Mouse (Mus musculus) CH12.LX (cell line): Measurements from ENCODE around the gene Scamp1. TPM values are rescaled to one million over a fixed set of nuclear protein-coding genes. Genes with fewer than 3 reads are reported as not detected.

ENCODE experiments used
- DNase-seq: peaks from one replicate; pipeline ENCODE4 v3.0.0-alpha.2; 2013; ENCODE audit errors: extremely low read depth
- H3K27ac ChIP-seq: 2 replicates; pipeline ENCODE4 v1.5.1; 2012; ENCODE audit warnings: low read depth, mild to moderate bottlenecking, control low read depth, moderate library complexity; ENCODE audit not compliant: insufficient read depth
- H3K27me3 ChIP-seq: replicated peaks from 2 replicates; pipeline ENCODE3; 2012; ENCODE audit warnings: inconsistent platforms
- H3K36me3 ChIP-seq, 2 experiments: replicated peaks in 1 of 2; 2 replicates each; pipeline versions ENCODE3 to v1.6.1; 2012; ENCODE audit warnings: inconsistent platforms in 1 of 2, low read length in 1 of 2, mild to moderate bottlenecking in 1 of 2, mixed read lengths in 1 of 2, moderate library complexity in 1 of 2; ENCODE audit not compliant: control insufficient read depth in 1 of 2, insufficient read depth in 1 of 2
- H3K4me1 ChIP-seq, 2 experiments: 2 replicates each; pipeline ENCODE4 v1.6.1; 2012; ENCODE audit warnings: inconsistent platforms in 1 of 2, moderate library complexity in 1 of 2; ENCODE audit not compliant: insufficient read depth in 2 of 2, control insufficient read depth in 1 of 2
- H3K4me2 ChIP-seq: 2 replicates; pipeline ENCODE4 v1.6.1; 2012; ENCODE audit warnings: low read depth, mild to moderate bottlenecking, control low read depth; ENCODE audit not compliant: poor library complexity, insufficient read depth, severe bottlenecking
- H3K4me3 ChIP-seq, 3 experiments: fragments of 150-350 bp in 1 of 3; sonication (generic) in 1 of 3; replicated peaks in 1 of 3; 2 replicates each; pipeline versions ENCODE3 to v1.5.1; 2011 to 2012; ENCODE audit warnings: low read depth in 2 of 3, low read length in 2 of 3, mild to moderate bottlenecking in 2 of 3, moderate library complexity in 2 of 3, control low read depth in 1 of 3, improper control_type of control experiment in 1 of 3, inconsistent platforms in 1 of 3, mixed read lengths in 1 of 3; ENCODE audit not compliant: poor library complexity in 1 of 3
- H3K79me2 ChIP-seq: replicated peaks from 2 replicates; pipeline ENCODE4 v1.6.1; 2012; ENCODE audit warnings: mild to moderate bottlenecking, moderate library complexity; ENCODE audit not compliant: control insufficient read depth, poor library complexity, insufficient read depth, severe bottlenecking; ENCODE audit errors: extremely low read depth
- H3K9ac ChIP-seq: 2 replicates; pipeline ENCODE4 v1.6.1; 2012; ENCODE audit warnings: low read depth, mild to moderate bottlenecking, control low read depth, moderate library complexity; ENCODE audit not compliant: insufficient read depth
- H3K9me3 ChIP-seq: replicated peaks from 2 replicates; pipeline ENCODE3; 2012; ENCODE audit warnings: low read length, inconsistent platforms, mixed read lengths
- CTCF ChIP-seq, 2 experiments: IDR thresholded peaks in 1 of 2; conservative IDR thresholded peaks in 1 of 2; 2 replicates each; pipeline ENCODE4 v1.5.1; 2011 to 2012; ENCODE audit warnings: low read depth in 2 of 2, low read length in 2 of 2, improper control_type of control experiment in 1 of 2, inconsistent platforms in 1 of 2, mild to moderate bottlenecking in 1 of 2, moderate library complexity in 1 of 2
- MEF2A ChIP-seq: IDR thresholded peaks from 2 replicates; pipeline ENCODE4 v1.6.1; 2014; ENCODE audit warnings: low read depth, mild to moderate bottlenecking, inconsistent platforms, low read length, improper control_type of control experiment, borderline replicate concordance
- RAD21 ChIP-seq: IDR thresholded peaks from 2 replicates; pipeline ENCODE4 v1.6.1; 2011; ENCODE audit warnings: low read depth, mild to moderate bottlenecking, low read length, improper control_type of control experiment, moderate library complexity
- RCOR1 ChIP-seq: conservative IDR thresholded peaks from 2 replicates; pipeline ENCODE4 v1.6.1; 2012; ENCODE audit warnings: low read depth, mild to moderate bottlenecking, inconsistent platforms, low read length, improper control_type of control experiment
- USF2 ChIP-seq: conservative IDR thresholded peaks from 2 replicates; pipeline ENCODE4 v1.6.1; 2011; ENCODE audit warnings: low read depth, low read length, improper control_type of control experiment
- dilution Hi-C: fragments of 300-500 bp; cut with MboI; formaldehyde crosslinking; loops from 2 replicates; pipeline ENCODE4 v1.14.3; 2020; ENCODE audit warnings: low sequenced_read_pairs; ENCODE audit not compliant: extremely low pct_unique_long_range_greater_than_20kb, extremely low pct_ligation_motif_present
- in situ Hi-C: fragments of 300-500 bp; cut with MboI; formaldehyde crosslinking; loops from 3 replicates; pipeline ENCODE4 v1.14.3; 2019; ENCODE audit warnings: low sequenced_read_pairs, low pct_ligation_motif_present, low pct_unique_long_range_greater_than_20kb, mixed read lengths
- polyA plus RNA-seq: library from polyadenylated mRNA; unstranded; fragments of >175 nt; gene quantifications from 2 replicates; pipeline ENCODE4 v1.2.1, GENCODE M21; 2012; ENCODE audit warnings: low read depth; ENCODE audit not compliant: insufficient read length
- total RNA-seq, 2 experiments: library from RNA; depleted of rRNA; stranded (reverse); fragments of 300-350 nt in 1 of 2; fragments of >200 nt in 1 of 2; gene quantifications; 2 replicates each; pipeline ENCODE4 v1.2.3; 2012 to 2014

Gene Scamp1
- total and polyA plus RNA-seq, 3 experiments, result not detected

- no peaks in the 10 kb centered on the region for H3K4me1 ChIP-seq
- in situ Hi-C loops (no loop called here), dilution Hi-C loops (no loop called here)
- H3K79me2 ChIP-seq, result no peaks in the 10 kb centered on the region
- no peaks in the 10 kb centered on the region for H3K27me3 ChIP-seq
- no peak overlapping the region for H3K9ac ChIP-seq
- no peaks in the 10 kb centered on the region for H3K36me3 ChIP-seq
- H3K9me3 ChIP-seq, result no peaks in the 10 kb centered on the region
- no peak for TF ChIP-seq RAD21
- no peak for TF ChIP-seq USF2
- TF ChIP-seq RCOR1, result no peak
- DNase-seq, result no peak
- H3K4me3 ChIP-seq, result no peak overlapping the region
- H3K27ac ChIP-seq, result no peak overlapping the region
- H3K4me2 ChIP-seq, result no peak overlapping the region
Measured at GRCm38 (mm10) chr13:94211236-94212119, 74.2 kb downstream of the Scamp1 start.

- no peak overlapping the region for H3K27ac ChIP-seq
- in situ Hi-C loops, result no loop called here
- no peaks in the 10 kb centered on the region for H3K36me3 ChIP-seq
- no peaks in the 10 kb centered on the region for H3K27me3 ChIP-seq
- dilution Hi-C loops, result no loop called here
- peak; percentile 28 to 34; a peak in 3 of 4 replicates for TF ChIP-seq CTCF (conservative IDR thresholded peaks at IDR 0.05 in 1 of 2, IDR thresholded peaks at IDR 0.05 in 1 of 2; ENCODE audit: low read depth in 2 of 2, low read length in 2 of 2)
- TF ChIP-seq RAD21, result no peak
- DNase-seq, result no peak
- no peaks in the 10 kb centered on the region for H3K4me1 ChIP-seq
- H3K79me2 ChIP-seq, result no peaks in the 10 kb centered on the region
- H3K9ac ChIP-seq, result no peak overlapping the region
- no peak overlapping the region for H3K4me3 ChIP-seq
- no peak overlapping the region for H3K4me2 ChIP-seq
- no peaks in the 10 kb centered on the region for H3K9me3 ChIP-seq
Measured at GRCm38 (mm10) chr13:94208892-94209291, 76.8 kb downstream of the Scamp1 start.

GRCm38 (mm10) chr13:94207973-94208372 lies 77.7 kb downstream of the Scamp1 start:
- no peaks in the 10 kb centered on the region for H3K9me3 ChIP-seq
- in situ Hi-C loops, result no loop called here
- no peak for DNase-seq
- H3K79me2 ChIP-seq, result no peaks in the 10 kb centered on the region
- no peaks in the 10 kb centered on the region for H3K27me3 ChIP-seq
- H3K27ac ChIP-seq, result no peak overlapping the region
- no peaks in the 10 kb centered on the region for H3K36me3 ChIP-seq
- H3K4me2 ChIP-seq, result no peak overlapping the region
- no peak overlapping the region for H3K9ac ChIP-seq
- H3K4me1 ChIP-seq, result no peaks in the 10 kb centered on the region
- H3K4me3 ChIP-seq, result no peak overlapping the region
- TF ChIP-seq MEF2A, result no peak
- dilution Hi-C loops, result no loop called here
